Comparison of ENCODE assay signal across 8 mouse cellular contexts in genomic region chr15:98093121-98094011, GRCm38 (mm10). TPM values are rescaled to one million over a fixed set of nuclear protein-coding genes. Genes with fewer than 3 reads are reported as not detected.
DNase-seq lines count a peak whose midpoint lies in the region; ATAC-seq and TF ChIP-seq lines count a peak whose summit lies in the region.

Gene Senp1 (minus strand): TSS chr15:98093744.

- no peaks in the 10 kb centered on the region for H3K27me3 ChIP-seq in C2C12 (ENCODE audit: control insufficient read depth, insufficient read depth, insufficient read length)
- no peaks in the 10 kb centered on the region for H3K27me3 ChIP-seq in erythroblast, embryonic 14.5 days (ENCODE audit: control insufficient read depth)
- H3K27me3 ChIP-seq in heart, embryonic 12.5 days (replicated peaks): no peaks in the 10 kb centered on the region
- no peaks in the 10 kb centered on the region for H3K27me3 ChIP-seq in liver, embryonic 12.5 days (replicated peaks)
- H3K27me3 ChIP-seq in stomach, embryonic 15.5 days (replicated peaks): no peaks in the 10 kb centered on the region

- peaks cover 43% of the 10 kb centered on the region for H3K79me3 ChIP-seq in C2C12 (ENCODE audit: low read depth)

- H3K79me2 ChIP-seq in C2C12 (ENCODE audit: control insufficient read depth, insufficient read depth): peaks cover 49% of the 10 kb centered on the region

- peak within 1 kb of the TSS; percentile 91 for H3K4me2 ChIP-seq in heart, embryonic 12.5 days
- H3K4me2 ChIP-seq in liver, embryonic 12.5 days: peak within 1 kb of the TSS; percentile 74
- peak within 1 kb of the TSS; percentile 60 for H3K4me2 ChIP-seq in stomach, embryonic 15.5 days

- ATAC-seq in heart, embryonic 12.5 days (ENCODE audit: insufficient number of reproducible peaks, low FRiP score): peak; percentile 92
- peak; percentile 91 for ATAC-seq in liver, embryonic 12.5 days
- peak; percentile 87 for ATAC-seq in stomach, embryonic 15.5 days (ENCODE audit: insufficient read depth, low FRiP score, low read depth)

- H3K4me1 ChIP-seq in erythroblast, embryonic 14.5 days (ENCODE audit: control insufficient read depth): peaks cover 40% of the 10 kb centered on the region
- peaks cover 7% of the 10 kb centered on the region for H3K4me1 ChIP-seq in heart, embryonic 12.5 days (replicated peaks)
- H3K4me1 ChIP-seq in liver, embryonic 12.5 days: peaks cover 43% of the 10 kb centered on the region
- H3K4me1 ChIP-seq in stomach, embryonic 15.5 days: no peaks in the 10 kb centered on the region; the same call in none of the 2 replicates

- peak within 1 kb of the TSS; percentile 89 for H3K4me3 ChIP-seq in C2C12 (ENCODE audit: insufficient read depth, poor library complexity, severe bottlenecking)
- H3K4me3 ChIP-seq in erythroblast, embryonic 14.5 days (replicated peaks): peak within 1 kb of the TSS; percentile 79
- H3K4me3 ChIP-seq in heart, embryonic 12.5 days: peak within 1 kb of the TSS; percentile 85
- H3K4me3 ChIP-seq in liver, embryonic 12.5 days: peak within 1 kb of the TSS; percentile 94
- H3K4me3 ChIP-seq in stomach, embryonic 15.5 days (replicated peaks): peak within 1 kb of the TSS; percentile 87

- H3ac ChIP-seq in C2C12 (ENCODE audit: control insufficient read depth, insufficient read length, low read depth): peak within 1 kb of the TSS; percentile 85

- TF ChIP-seq POLR2A in brain, embryonic 14.5 days (IDR thresholded peaks at IDR 0.05; ENCODE audit: borderline replicate concordance, extremely low read depth, insufficient read depth, insufficient read length, poor library complexity, severe bottlenecking): peak; percentile 34

- H3K9ac ChIP-seq in heart, embryonic 12.5 days: peak within 1 kb of the TSS; percentile 94
- peak within 1 kb of the TSS; percentile 94 for H3K9ac ChIP-seq in liver, embryonic 12.5 days
- peak within 1 kb of the TSS; percentile 88 for H3K9ac ChIP-seq in stomach, embryonic 15.5 days

- H3K36me3 ChIP-seq in C2C12 (ENCODE audit: control insufficient read depth, insufficient read depth): peaks cover 14% of the 10 kb centered on the region
- H3K36me3 ChIP-seq in erythroblast, embryonic 14.5 days (ENCODE audit: control insufficient read depth): peaks cover 57% of the 10 kb centered on the region
- H3K36me3 ChIP-seq in heart, embryonic 12.5 days: peaks cover 3% of the 10 kb centered on the region; the same call in 1 of the 2 replicates
- H3K36me3 ChIP-seq in liver, embryonic 12.5 days: peaks cover 43% of the 10 kb centered on the region
- H3K36me3 ChIP-seq in stomach, embryonic 15.5 days: no peaks in the 10 kb centered on the region

- H3K9me3 ChIP-seq in erythroblast, embryonic 14.5 days (ENCODE audit: control insufficient read depth, low read length): peaks cover 2% of the 10 kb centered on the region
- no peaks in the 10 kb centered on the region; the same call in 1 of the 2 replicates for H3K9me3 ChIP-seq in heart, embryonic 12.5 days (replicated peaks)
- peaks cover 3% of the 10 kb centered on the region; the same call in 1 of the 2 replicates for H3K9me3 ChIP-seq in liver, embryonic 12.5 days (replicated peaks)
- H3K9me3 ChIP-seq in stomach, embryonic 15.5 days: no peaks in the 10 kb centered on the region

- H3K27ac ChIP-seq in heart, embryonic 12.5 days (ENCODE audit: poor library complexity, severe bottlenecking): peak within 1 kb of the TSS; percentile 95
- H3K27ac ChIP-seq in liver, embryonic 12.5 days: peak within 1 kb of the TSS; percentile 94
- H3K27ac ChIP-seq in stomach, embryonic 15.5 days: peak within 1 kb of the TSS; percentile 97

- WGBS in heart, embryonic 12.5 days: under 1% methylated on average over 58 of the region's 58 CpGs
- WGBS in liver, embryonic 12.5 days (ENCODE audit: insufficient replicate concordance): under 1% methylated on average over 55 of the region's 58 CpGs
- WGBS in stomach, embryonic 15.5 days: under 1% methylated on average over 54 of the region's 58 CpGs

- DNase-seq in brain, embryonic 14.5 days (ENCODE audit: low read depth): peak; percentile 95
- DNase-seq in kidney, postnatal 10 days: peak; percentile 94
- DNase-seq in natural killer cell, adult 2 months (ENCODE audit: low spot score in 2 of 2): peak; percentile 80 to 87

- no peak for TF ChIP-seq CTCF in C2C12 (IDR thresholded peaks at IDR 0.05; ENCODE audit: control insufficient read depth, insufficient read depth, insufficient read length)
- TF ChIP-seq CTCF in brain, embryonic 14.5 days (IDR thresholded peaks at IDR 0.05; ENCODE audit: borderline replicate concordance, extremely low read depth, insufficient read depth, insufficient read length): no peak

TF ChIP-seq in C2C12, 6 proteins besides CTCF, POLR2A, EP300 and RAD21:
- TF ChIP-seq MAX (IDR thresholded peaks at IDR 0.05) (peak; percentile 88), USF1 (IDR thresholded peaks at IDR 0.05; ENCODE audit: low read depth) (no peak)

RNA-seq across cellular contexts. Expression of gene Senp1, which starts in this region (rescaled TPM):
- 21.7 TPM for polyA plus RNA-seq in C2C12 (2012; fragmentation: generic; extraction: Trizol)
- 20.0 and 25.3 TPM in 2 replicates for polyA plus RNA-seq in brain, embryonic 14.5 days (2012; rRNA removed)
- 0.71 and 1.0 TPM in 2 replicates for polyA plus RNA-seq in erythroblast, embryonic 14.5 days (2012)
- 26.9 and 30.1 TPM in 2 replicates for polyA plus RNA-seq in heart, embryonic 12.5 days (2016; fragmentation: Nextera tagmentation; extraction: Ambion mirVana)
- polyA plus RNA-seq in liver, embryonic 12.5 days (2016; fragmentation: Nextera tagmentation; extraction: Ambion mirVana): 27.8 and 28.4 TPM in 2 replicates
- polyA plus RNA-seq in stomach, embryonic 15.5 days (2015; fragmentation: Nextera tagmentation; extraction: Ambion mirVana): 27.9 and 29.0 TPM in 2 replicates

Comparison
In these comparisons a context has a peak if more than half of its experiments do, and no peak if none do; other contexts are left out.
1. Peak in every context shown above with its lines: DNase-seq, ATAC-seq, H3K4me3 ChIP-seq and H3K27ac ChIP-seq.
2. RNA of gene Senp1 (polyA plus RNA-seq): 27.8 to 28.4 TPM in liver, embryonic 12.5 days, 27.9 to 29.0 TPM in stomach, embryonic 15.5 days, 26.9 to 30.1 TPM in heart, embryonic 12.5 days, 20.0 to 25.3 TPM in brain, embryonic 14.5 days and 21.7 TPM in C2C12 (single experiment); 0.71 to 1.0 TPM in erythroblast, embryonic 14.5 days; every median in the first group is over 10 times any median in the second.